Comparison of ENCODE assay signal across 8 mouse cellular contexts in genomic region chr14:79486617-79486992, GRCm38 (mm10). TPM values are rescaled to one million over a fixed set of nuclear protein-coding genes. Genes with fewer than 3 reads are reported as not detected.
DNase-seq lines count a peak whose midpoint lies in the region; ATAC-seq and TF ChIP-seq lines count a peak whose summit lies in the region.

No protein-coding gene starts in this region.

- 27% methylated on average over 8 of the region's 8 CpGs for WGBS in forebrain, embryonic 10.5 days
- 11% methylated on average over 8 of the region's 8 CpGs for WGBS in intestine, postnatal 0 days
- 32% methylated on average over 8 of the region's 8 CpGs for WGBS in neural tube, embryonic 13.5 days

- DNase-seq in forebrain, embryonic 10.5 days (ENCODE audit: extremely low spot score, low spot score), result peak; percentile 21
- DNase-seq in urinary bladder, postnatal 10 days (ENCODE audit: low spot score), result no peak
- no peak for DNase-seq in right cerebral cortex, postnatal 10 days (ENCODE audit: low spot score in 2 of 2)
- no peak for DNase-seq in left cerebral cortex, adult 18-20 months (ENCODE audit: low spot score in 2 of 2)

- no peak for TF ChIP-seq CTCF in intestine, postnatal 0 days (IDR thresholded peaks at IDR 0.05; ENCODE audit: low read depth)

- H3K4me3 ChIP-seq in megakaryocyte, embryonic 14.5 days (replicated peaks), result peak overlapping the region; percentile 93
- H3K4me3 ChIP-seq in forebrain, embryonic 10.5 days, result peak overlapping the region; percentile 51
- H3K4me3 ChIP-seq in intestine, postnatal 0 days (ENCODE audit: low read depth, low read length), result peak overlapping the region; percentile 36
- H3K4me3 ChIP-seq in neural tube, embryonic 13.5 days, result peak overlapping the region; percentile 40

- H3K27ac ChIP-seq in forebrain, embryonic 10.5 days, result peak overlapping the region; percentile 20; the same call in 1 of the 2 replicates
- H3K27ac ChIP-seq in intestine, postnatal 0 days (ENCODE audit: low read depth, low read length), result peak overlapping the region; percentile 83
- 0 out of 2 replicates have a peak overlapping the region, but pooled peaks have one; percentile 65 for H3K27ac ChIP-seq in neural tube, embryonic 13.5 days (replicated peaks)

- no peaks in the 10 kb centered on the region for H3K9me3 ChIP-seq in megakaryocyte, embryonic 14.5 days
- no peaks in the 10 kb centered on the region for H3K9me3 ChIP-seq in forebrain, embryonic 10.5 days
- H3K9me3 ChIP-seq in intestine, postnatal 0 days (ENCODE audit: control insufficient read depth), result no peaks in the 10 kb centered on the region
- H3K9me3 ChIP-seq in neural tube, embryonic 13.5 days, result no peaks in the 10 kb centered on the region

- H3K9ac ChIP-seq in intestine, postnatal 0 days (ENCODE audit: low read depth, low read length), result peak overlapping the region; percentile 24; the same call in 1 of the 2 replicates
- peak overlapping the region; percentile 65; the same call in 1 of the 2 replicates for H3K9ac ChIP-seq in neural tube, embryonic 13.5 days

- no peaks in the 10 kb centered on the region for H3K27me3 ChIP-seq in megakaryocyte, embryonic 14.5 days (replicated peaks)
- H3K27me3 ChIP-seq in forebrain, embryonic 10.5 days (ENCODE audit: poor library complexity, severe bottlenecking), result peaks cover 21% of the 10 kb centered on the region
- H3K27me3 ChIP-seq in intestine, postnatal 0 days (replicated peaks; ENCODE audit: control insufficient read depth, insufficient read depth, low read length), result no peaks in the 10 kb centered on the region
- 0 out of 2 replicates have a peak, but pooled peaks cover 8% of the 10 kb centered on the region for H3K27me3 ChIP-seq in neural tube, embryonic 13.5 days

- peaks cover 62% of the 10 kb centered on the region for H3K4me1 ChIP-seq in megakaryocyte, embryonic 14.5 days
- peaks cover 40% of the 10 kb centered on the region for H3K4me1 ChIP-seq in forebrain, embryonic 10.5 days
- peaks cover 14% of the 10 kb centered on the region; the same call in 1 of the 2 replicates for H3K4me1 ChIP-seq in intestine, postnatal 0 days (replicated peaks; ENCODE audit: control insufficient read depth, insufficient read depth, low read length)
- H3K4me1 ChIP-seq in neural tube, embryonic 13.5 days (replicated peaks), result peaks cover 40% of the 10 kb centered on the region

- peak overlapping the region; percentile 74 for H3K4me2 ChIP-seq in intestine, postnatal 0 days (replicated peaks; ENCODE audit: low read depth)
- H3K4me2 ChIP-seq in neural tube, embryonic 13.5 days, result peak overlapping the region; percentile 64

- H3K36me3 ChIP-seq in megakaryocyte, embryonic 14.5 days (replicated peaks; ENCODE audit: low read length), result peaks cover 12% of the 10 kb centered on the region
- H3K36me3 ChIP-seq in forebrain, embryonic 10.5 days (replicated peaks), result no peaks in the 10 kb centered on the region
- no peaks in the 10 kb centered on the region for H3K36me3 ChIP-seq in intestine, postnatal 0 days (ENCODE audit: control insufficient read depth, insufficient read depth)
- H3K36me3 ChIP-seq in neural tube, embryonic 13.5 days, result no peaks in the 10 kb centered on the region; the same call in 1 of the 2 replicates

- no peak for ATAC-seq in megakaryocyte, adult 5-6 weeks (ENCODE audit: poor library complexity, severe bottlenecking)
- ATAC-seq in intestine, postnatal 0 days, result no peak
- ATAC-seq in neural tube, embryonic 13.5 days (ENCODE audit: low read depth), result no peak

RNA-seq across cellular contexts. Expression of gene Wbp4, which starts 5.3 kb away (rescaled TPM):
- 3.9 and 4.4 TPM in 2 replicates for polyA plus RNA-seq in megakaryocyte, embryonic 14.5 days (2012; ENCODE audit: insufficient read depth, low replicate concordance)
- 31.4 and 38.6 TPM in 2 replicates for total RNA-seq in megakaryocyte, adult 5-6 weeks (2015)
- 72.6 and 75.8 TPM in 2 replicates for total RNA-seq in megakaryocyte, adult 5-6 weeks (2017)
- 45.6 and 51.5 TPM in 2 replicates for polyA plus RNA-seq in forebrain, embryonic 10.5 days (2016; fragmentation: Nextera tagmentation; extraction: Ambion mirVana)
- 29.8 and 31.0 TPM in 2 replicates for polyA plus RNA-seq in intestine, postnatal 0 days (2015; fragmentation: Nextera tagmentation; extraction: Ambion mirVana)
- polyA plus RNA-seq in neural tube, embryonic 13.5 days (2015; fragmentation: Nextera tagmentation; extraction: Ambion mirVana), result 45.1 and 47.8 TPM in 2 replicates
- 10 to 100 TPM; 49.9 to 52.8 TPM for total RNA-seq in left cerebral cortex, adult 18-20 months (2021)

RNA-seq across cellular contexts. Expression of gene Elf1, which starts 5.6 kb away (rescaled TPM):
- 1.5 and 3.9 TPM in 2 replicates for polyA plus RNA-seq in megakaryocyte, embryonic 14.5 days (2012; ENCODE audit: insufficient read depth, low replicate concordance)
- total RNA-seq in megakaryocyte, adult 5-6 weeks (2015), result 66.4 and 69.3 TPM in 2 replicates
- 138 and 142 TPM in 2 replicates for total RNA-seq in megakaryocyte, adult 5-6 weeks (2017)
- 3.8 TPM in 2 replicates for polyA plus RNA-seq in forebrain, embryonic 10.5 days (2016; fragmentation: Nextera tagmentation; extraction: Ambion mirVana)
- 19.2 and 20.0 TPM in 2 replicates for polyA plus RNA-seq in intestine, postnatal 0 days (2015; fragmentation: Nextera tagmentation; extraction: Ambion mirVana)
- polyA plus RNA-seq in neural tube, embryonic 13.5 days (2015; fragmentation: Nextera tagmentation; extraction: Ambion mirVana), result 4.3 and 4.6 TPM in 2 replicates
- total RNA-seq in left cerebral cortex, adult 18-20 months (2021), result 1 to 10 TPM; 4.5 to 4.7 TPM

RNA-seq across cellular contexts. Expression of gene Kbtbd6, which starts 35.0 kb away (rescaled TPM):
- polyA plus RNA-seq in megakaryocyte, embryonic 14.5 days (2012; ENCODE audit: insufficient read depth, low replicate concordance), result 0.20 and 0.79 TPM in 2 replicates
- total RNA-seq in megakaryocyte, adult 5-6 weeks (2015), result 6.6 and 8.3 TPM in 2 replicates
- total RNA-seq in megakaryocyte, adult 5-6 weeks (2017), result 7.4 and 8.0 TPM in 2 replicates
- 5.3 and 5.7 TPM in 2 replicates for polyA plus RNA-seq in forebrain, embryonic 10.5 days (2016; fragmentation: Nextera tagmentation; extraction: Ambion mirVana)
- 0.92 and 0.98 TPM in 2 replicates for polyA plus RNA-seq in intestine, postnatal 0 days (2015; fragmentation: Nextera tagmentation; extraction: Ambion mirVana)
- 1.6 and 1.8 TPM in 2 replicates for polyA plus RNA-seq in neural tube, embryonic 13.5 days (2015; fragmentation: Nextera tagmentation; extraction: Ambion mirVana)
- total RNA-seq in left cerebral cortex, adult 18-20 months (2021), result 1 to 10 TPM in 1 of 2 experiments, under 1 TPM in 1; 0.80 to 1.0 TPM

Comparison
In these comparisons a context has a peak if more than half of its experiments do, and no peak if none do; other contexts are left out.
1. H3K4me3 ChIP-seq: peak in every context shown above with its lines; median percentile 93 in megakaryocyte, embryonic 14.5 days; 51 in forebrain, embryonic 10.5 days; 40 in neural tube, embryonic 13.5 days; 36 in intestine, postnatal 0 days.
2. H3K27ac ChIP-seq: peak in every context shown above with its lines; median percentile 83 in intestine, postnatal 0 days; 65 in neural tube, embryonic 13.5 days; 20 in forebrain, embryonic 10.5 days.